Mouse (Mus musculus) cortical plate, adult 2 months (tissue): ENCODE data around the gene Myof. TPM values are rescaled to one million over a fixed set of nuclear protein-coding genes. Genes with fewer than 3 reads are reported as not detected.
A peak's percentile ranks its signal among the peaks of the same experiment; 100 is the strongest.

Experiments
- H3K27ac ChIP-seq: fragments of 200-500 bp; 2 replicates; pipeline ENCODE4 v1.5.1; 2012; ENCODE audit warnings: low read length, control low read depth, inconsistent platforms; ENCODE audit not compliant: insufficient read depth
- H3K4me1 ChIP-seq: fragments of 200-500 bp; 2 replicates; pipeline ENCODE4 v1.6.1; 2011; ENCODE audit warnings: low read length; ENCODE audit not compliant: control insufficient read depth, insufficient read depth
- H3K4me3 ChIP-seq: fragments of 200-500 bp; 2 replicates; pipeline ENCODE4 v1.5.1; 2011; ENCODE audit warnings: mild to moderate bottlenecking, low read length, control low read depth; ENCODE audit not compliant: insufficient read depth
- CTCF ChIP-seq: fragments of 200-500 bp; IDR thresholded peaks from 2 replicates; pipeline ENCODE4 v1.5.1; 2011; ENCODE audit warnings: mild to moderate bottlenecking, control low read depth, low read length; ENCODE audit not compliant: insufficient read depth; ENCODE audit errors: extremely low read depth
- POLR2A ChIP-seq: fragments of 200-500 bp; IDR thresholded peaks from 2 replicates; pipeline ENCODE4 v1.6.1; 2011; ENCODE audit warnings: mild to moderate bottlenecking, low read length, control low read depth; ENCODE audit not compliant: insufficient read depth; ENCODE audit errors: extremely low read depth
- polyA plus RNA-seq: library from polyadenylated mRNA; depleted of rRNA; stranded (reverse); fragments of >200 nt; gene quantifications from 2 replicates; pipeline ENCODE4 v1.2.3, GENCODE M21; 2012

Gene Myof
- polyA plus RNA-seq, 1 experiment = 4.8 TPM

- Histone ChIP-seq H3K27ac (no peak overlapping the region), H3K4me1 (peaks cover 2% of the 10 kb centered on the region; the same call in 1 of the 2 replicates), H3K4me3 (no peak overlapping the region)
- TF ChIP-seq CTCF (no peak), POLR2A (no peak)
Measured at GRCm38 (mm10) chr19:38022710-38023109, 20.7 kb downstream of the Myof start.

GRCm38 (mm10) chr19:38015873-38016254 is 27.5 kb downstream of the Myof start:
- Histone ChIP-seq H3K4me1 (peaks cover 1% of the 10 kb centered on the region; the same call in 1 of the 2 replicates), H3K27ac (no peak overlapping the region), H3K4me3 (no peak overlapping the region)
- no peak for TF ChIP-seq POLR2A
- no peak for TF ChIP-seq CTCF

- Histone ChIP-seq H3K27ac (0 out of 2 replicates have a peak overlapping the region, but pooled peaks have one; percentile 2), H3K4me3 (no peak overlapping the region), H3K4me1 (peaks cover 1% of the 10 kb centered on the region; the same call in 1 of the 2 replicates)
- TF ChIP-seq POLR2A (no peak), CTCF (no peak)
Measured at GRCm38 (mm10) chr19:38015180-38015872, 28.1 kb downstream of the Myof start.

- H3K4me3 ChIP-seq = no peak overlapping the region
- no peak for TF ChIP-seq CTCF
- no peak overlapping the region for H3K27ac ChIP-seq
- peaks cover 1% of the 10 kb centered on the region; the same call in 1 of the 2 replicates for H3K4me1 ChIP-seq
Measured at GRCm38 (mm10) chr19:38014443-38014842, 28.9 kb downstream of the Myof start.

- TF ChIP-seq CTCF (no peak), POLR2A (no peak)
- H3K27ac ChIP-seq = no peak overlapping the region
- peaks cover 1% of the 10 kb centered on the region; the same call in 1 of the 2 replicates for H3K4me1 ChIP-seq
Measured at GRCm38 (mm10) chr19:38011379-38011778, 32.0 kb downstream of the Myof start.

GRCm38 (mm10) chr19:38004809-38005380 is 38.5 kb downstream of the Myof start:
- no peak overlapping the region for H3K27ac ChIP-seq
- H3K4me3 ChIP-seq = no peak overlapping the region
- H3K4me1 ChIP-seq = no peaks in the 10 kb centered on the region
- TF ChIP-seq CTCF (no peak), POLR2A (no peak)

More at GRCm38 (mm10) chr19:38011379-38011778, 32.0 kb downstream of the Myof start:
- no peak overlapping the region for H3K4me3 ChIP-seq

GRCm38 (mm10) chr19:38003671-38004521 is 39.5 kb downstream of the Myof start:
- Histone ChIP-seq H3K4me3 (no peak overlapping the region), H3K27ac (no peak overlapping the region), H3K4me1 (no peaks in the 10 kb centered on the region)
- TF ChIP-seq POLR2A (no peak), CTCF (no peak)

- Histone ChIP-seq H3K27ac (no peak overlapping the region), H3K4me3 (no peak overlapping the region), H3K4me1 (no peaks in the 10 kb centered on the region)
- TF ChIP-seq CTCF (no peak), POLR2A (no peak)
Measured at GRCm38 (mm10) chr19:38002816-38003215, 40.6 kb downstream of the Myof start.

- no peaks in the 10 kb centered on the region for H3K4me1 ChIP-seq
- no peak for TF ChIP-seq CTCF
- TF ChIP-seq POLR2A = no peak
- H3K4me3 ChIP-seq = no peak overlapping the region
- H3K27ac ChIP-seq = no peak overlapping the region
Measured at GRCm38 (mm10) chr19:38000990-38001389, 42.4 kb downstream of the Myof start.
